Mouse (Mus musculus) embryo, embryonic 11.5 days (tissue): ENCODE results near the gene Cacna1c.

Experiments used
- DNase-seq: peaks from one replicate; pipeline ENCODE4 v3.0.0-alpha.2; 2012; ENCODE audit warnings: low read depth, low spot score

Cacna1c gene

GRCm38 (mm10) chr6:118862091-118862490 is 334.1 kb downstream of the Cacna1c start:
- DNase-seq, result no peak

- DNase-seq, result no peak
These were observed 337.8 kb downstream of the Cacna1c start for GRCm38 (mm10) chr6:118858431-118858830.

GRCm38 (mm10) chr6:118852131-118852530 is 344.1 kb downstream of the Cacna1c start:
- no peak for DNase-seq

- no peak for DNase-seq
These were observed 345.1 kb downstream of the Cacna1c start for GRCm38 (mm10) chr6:118851086-118851485.

- no peak for DNase-seq
These were observed 347.6 kb downstream of the Cacna1c start for GRCm38 (mm10) chr6:118848640-118849039.

GRCm38 (mm10) chr6:118847751-118848150 is 348.5 kb downstream of the Cacna1c start:
- DNase-seq, result no peak

- DNase-seq, result no peak
These were observed 350.4 kb downstream of the Cacna1c start for GRCm38 (mm10) chr6:118845829-118846228.

- no peak for DNase-seq
These were observed 351.0 kb downstream of the Cacna1c start for GRCm38 (mm10) chr6:118845180-118845579.

- no peak for DNase-seq
These were observed 352.7 kb downstream of the Cacna1c start for GRCm38 (mm10) chr6:118843566-118843965.

- DNase-seq, result no peak
These were observed 354.3 kb downstream of the Cacna1c start for GRCm38 (mm10) chr6:118841892-118842291.

- DNase-seq, result no peak
These were observed 357.0 kb downstream of the Cacna1c start for GRCm38 (mm10) chr6:118838919-118839915.

- no peak for DNase-seq
These were observed 359.5 kb downstream of the Cacna1c start for GRCm38 (mm10) chr6:118836693-118837092.

GRCm38 (mm10) chr6:118834046-118834445 is 362.2 kb downstream of the Cacna1c start:
- no peak for DNase-seq

GRCm38 (mm10) chr6:118833049-118833448 is 363.2 kb downstream of the Cacna1c start:
- DNase-seq, result no peak

GRCm38 (mm10) chr6:118832616-118833015 is 363.6 kb downstream of the Cacna1c start:
- DNase-seq, result no peak

GRCm38 (mm10) chr6:118830851-118831250 is 365.4 kb downstream of the Cacna1c start:
- DNase-seq, result no peak

- DNase-seq, result no peak
These were observed 368.0 kb downstream of the Cacna1c start for GRCm38 (mm10) chr6:118828187-118828586.

GRCm38 (mm10) chr6:118827560-118827959 is 368.7 kb downstream of the Cacna1c start:
- no peak for DNase-seq

- no peak for DNase-seq
These were observed 370.8 kb downstream of the Cacna1c start for GRCm38 (mm10) chr6:118825400-118825871.

- DNase-seq, result no peak
These were observed 374.7 kb downstream of the Cacna1c start for GRCm38 (mm10) chr6:118821536-118821935.

- DNase-seq, result no peak
These were observed 376.6 kb downstream of the Cacna1c start for GRCm38 (mm10) chr6:118819657-118820056.

- no peak for DNase-seq
These were observed 378.2 kb downstream of the Cacna1c start for GRCm38 (mm10) chr6:118817928-118818503.

GRCm38 (mm10) chr6:118816253-118816652 is 380.0 kb downstream of the Cacna1c start:
- no peak for DNase-seq
